Mouse (Mus musculus): ENCODE data around the gene S100a5. TPM values are rescaled to one million over a fixed set of nuclear protein-coding genes. Genes with fewer than 3 reads are reported as not detected.

S100a5 gene
- polyA plus RNA-seq, 1 experiment: not detected

DNA sequence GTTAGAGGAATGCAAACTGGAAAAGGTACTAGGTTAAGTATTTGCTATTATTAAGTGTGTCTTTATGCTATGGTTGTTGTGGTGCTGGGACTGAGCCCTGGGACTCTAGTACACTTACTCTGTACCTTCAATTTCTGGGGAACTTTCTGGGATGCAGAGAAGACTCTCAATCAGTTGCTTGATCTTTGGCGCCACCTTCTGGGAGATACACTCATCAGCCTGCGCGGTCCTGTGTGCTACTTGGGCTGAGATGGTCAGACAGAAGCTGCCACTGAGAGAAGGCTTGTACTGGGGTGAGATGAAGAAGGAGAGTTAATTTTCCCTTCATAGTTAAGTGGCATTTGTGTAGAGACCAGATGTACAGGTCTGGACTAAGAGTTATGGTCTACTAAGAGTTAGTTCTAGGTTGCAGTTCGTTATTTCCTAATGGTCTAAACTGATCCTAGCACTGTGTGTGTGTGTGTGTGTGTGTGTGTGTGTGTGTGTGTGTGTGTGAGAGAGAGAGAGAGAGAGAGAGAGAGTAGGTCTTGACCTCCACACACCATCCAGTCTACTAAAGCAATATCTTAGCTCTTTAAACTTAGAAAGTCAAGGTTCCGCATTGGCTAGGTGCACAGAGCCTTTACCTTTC lies 44.7 kb downstream of the S100a5 start:
- 35% methylated on average over 5 of the region's 5 CpGs for WGBS
- Histone ChIP-seq H3K4me1 (ENCODE audit: control insufficient read depth, insufficient read depth, low read length) (no peaks in the 10 kb centered on the region), H3K4me3 (replicated peaks; ENCODE audit: extremely low read depth, low read depth, low read length) (no peak overlapping the region)
- DNase-seq: peak; percentile 53
- TF ChIP-seq CTCF (IDR thresholded peaks at IDR 0.05; ENCODE audit: insufficient read depth, low read length): peak; percentile 82
- no peak for TF ChIP-seq POLR2A (IDR thresholded peaks at IDR 0.05; ENCODE audit: borderline replicate concordance, extremely low read depth, low read depth, low read length)

DNA sequence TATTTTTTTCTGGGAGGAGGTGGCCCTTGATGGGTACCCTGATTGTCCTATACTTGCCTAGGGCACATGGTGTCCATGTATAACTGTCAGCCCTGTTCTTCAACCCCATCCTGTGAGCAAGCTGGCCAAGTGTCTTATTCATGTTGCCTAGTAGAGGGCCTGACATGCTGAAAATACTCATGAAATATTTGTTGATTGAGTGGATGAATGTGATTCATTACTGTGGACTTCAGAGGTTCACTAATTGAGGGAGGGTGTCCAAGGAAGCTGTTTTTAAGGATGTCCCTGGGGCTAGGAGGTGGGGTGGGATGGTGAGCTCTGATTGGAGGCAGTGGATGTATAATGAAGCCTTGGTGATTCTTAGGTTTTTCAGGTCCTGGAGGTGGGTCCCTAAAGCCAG lies 45.4 kb downstream of the S100a5 start, which contains the start of gene S100a7a:
Gene S100a7a, plus strand, starts transcription at position 301 of the 400 bp plus-strand sequence.
- Histone ChIP-seq H3K4me3 (replicated peaks; ENCODE audit: extremely low read depth, low read depth, low read length) (no peak within 1 kb of the TSS), H3K4me1 (ENCODE audit: control insufficient read depth, insufficient read depth, low read length) (no peaks in the 10 kb centered on the region)
- no peak for DNase-seq
- TF ChIP-seq CTCF (IDR thresholded peaks at IDR 0.05; ENCODE audit: insufficient read depth, low read length) (no peak), POLR2A (IDR thresholded peaks at IDR 0.05; ENCODE audit: borderline replicate concordance, extremely low read depth, low read depth, low read length) (no peak)

DNA sequence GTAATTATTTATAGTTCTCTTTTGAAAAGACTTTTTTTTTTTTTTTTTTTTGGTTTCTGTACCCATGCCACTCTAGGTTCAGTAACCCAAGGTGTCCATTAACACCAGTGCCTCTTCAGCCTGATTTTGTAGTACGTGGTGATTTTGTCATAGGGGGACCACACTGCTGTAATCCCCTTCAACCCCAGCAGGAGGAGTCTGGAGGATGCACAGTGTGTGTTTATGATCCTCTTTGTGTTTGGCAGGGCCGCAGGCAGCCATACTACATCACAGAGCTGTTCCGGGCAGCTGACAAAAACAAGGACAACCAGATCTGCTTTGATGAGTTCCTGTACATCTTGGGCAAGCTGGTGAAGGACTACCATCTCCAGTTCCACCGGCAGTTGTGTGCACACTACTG lies 49.1 kb downstream of the S100a5 start:
- no peak for DNase-seq
- no peak overlapping the region for H3K4me3 ChIP-seq (replicated peaks; ENCODE audit: extremely low read depth, low read depth, low read length)
- TF ChIP-seq POLR2A (IDR thresholded peaks at IDR 0.05; ENCODE audit: borderline replicate concordance, extremely low read depth, low read depth, low read length) (no peak), CTCF (IDR thresholded peaks at IDR 0.05; ENCODE audit: insufficient read depth, low read length) (no peak)
- 66% methylated on average over 4 of the region's 4 CpGs for WGBS
- no peaks in the 10 kb centered on the region; the same call in 1 of the 2 replicates for H3K4me1 ChIP-seq (ENCODE audit: control insufficient read depth, insufficient read depth, low read length)

DNA sequence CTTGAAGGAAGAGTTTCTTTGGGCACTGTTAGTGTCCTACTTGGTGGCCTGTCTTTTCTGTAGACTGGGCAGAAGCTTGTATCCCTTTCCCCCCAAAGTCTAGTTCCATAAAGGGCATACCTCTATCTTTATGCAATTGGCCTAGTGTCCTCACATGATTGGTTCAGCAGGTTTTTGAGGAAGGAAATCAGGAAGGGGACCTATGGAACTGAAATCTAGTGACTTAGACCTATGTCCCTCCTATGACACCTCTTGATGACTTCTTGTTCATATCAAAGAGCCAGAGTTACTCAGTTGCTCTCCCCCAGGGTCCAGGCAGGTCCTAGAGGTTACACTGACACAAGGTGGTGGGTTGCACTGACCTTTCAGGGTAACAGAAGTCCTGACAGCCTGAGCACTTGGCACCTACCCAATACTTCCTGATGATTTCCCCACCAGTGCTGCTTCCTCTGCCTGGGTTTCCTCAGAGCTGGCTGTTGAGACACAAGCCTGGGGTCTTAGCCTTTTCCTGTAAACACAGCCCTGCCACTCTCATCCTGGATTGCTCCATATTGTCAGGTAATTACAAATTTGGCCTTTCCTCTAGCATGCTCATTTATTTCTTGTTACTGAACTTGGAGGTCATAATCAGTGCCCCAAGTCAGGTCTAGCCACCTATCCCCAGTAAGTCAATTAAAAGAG lies 51.2 kb downstream of the S100a5 start:
- no peak overlapping the region for H3K4me3 ChIP-seq (replicated peaks; ENCODE audit: extremely low read depth, low read depth, low read length)
- TF ChIP-seq CTCF (IDR thresholded peaks at IDR 0.05; ENCODE audit: insufficient read depth, low read length) (no peak), POLR2A (IDR thresholded peaks at IDR 0.05; ENCODE audit: borderline replicate concordance, extremely low read depth, low read depth, low read length) (no peak)
- H3K4me1 ChIP-seq (ENCODE audit: control insufficient read depth, insufficient read depth, low read length): no peaks in the 10 kb centered on the region; the same call in 1 of the 2 replicates
- no peak for DNase-seq

Other genes starting within 250 kb of the S100a5 start
- gene Slc27a3, start 218.6 kb upstream of the S100a5 start, polyA plus RNA-seq (2012; rRNA removed): 26.3 and 27.5 TPM in 2 replicates
- gene Ints3, start 174.9 kb upstream of the S100a5 start, polyA plus RNA-seq (2012; rRNA removed): 24.6 and 28.4 TPM in 2 replicates
- 162 and 199 TPM in 2 replicates for gene Npr1, start 142.7 kb upstream of the S100a5 start, polyA plus RNA-seq (2012; rRNA removed)
- gene Ilf2, start 132.4 kb upstream of the S100a5 start, polyA plus RNA-seq (2012; rRNA removed): 13.2 and 22.3 TPM in 2 replicates
- gene Snapin, start 117.5 kb upstream of the S100a5 start, polyA plus RNA-seq (2012; rRNA removed): 29.0 and 47.3 TPM in 2 replicates
- gene Chtop, start 99.0 kb upstream of the S100a5 start, polyA plus RNA-seq (2012; rRNA removed): 38.6 and 48.4 TPM in 2 replicates
- 149 and 169 TPM in 2 replicates for gene S100a1, start 94.1 kb upstream of the S100a5 start, polyA plus RNA-seq (2012; rRNA removed)
- gene S100a13, start 94.1 kb upstream of the S100a5 start, polyA plus RNA-seq (2012; rRNA removed): 81.0 and 103 TPM in 2 replicates
- 1.7 and 32.5 TPM in 2 replicates for gene S100a14, start 81.7 kb upstream of the S100a5 start, polyA plus RNA-seq (2012; rRNA removed)
- gene S100a16, start 71.3 kb upstream of the S100a5 start, polyA plus RNA-seq (2012; rRNA removed): 180 and 274 TPM in 2 replicates
- 1.0 and 2.3 TPM in 2 replicates for gene S100a3, start 47.9 kb upstream of the S100a5 start, polyA plus RNA-seq (2012; rRNA removed)
- not detected in 2 replicates for gene S100a2, start 18.3 kb upstream of the S100a5 start, polyA plus RNA-seq (2012; rRNA removed)
- gene Gm42674, start 6.6 kb upstream of the S100a5 start, polyA plus RNA-seq (2012; rRNA removed): not detected in 2 replicates
- gene S100a4, start 4.8 kb upstream of the S100a5 start, polyA plus RNA-seq (2012; rRNA removed): 28.9 and 51.0 TPM in 2 replicates
- 439 and 454 TPM in 2 replicates for gene S100a6, start 4.4 kb downstream of the S100a5 start, polyA plus RNA-seq (2012; rRNA removed)
- gene S100a7a, start 45.5 kb downstream of the S100a5 start, polyA plus RNA-seq (2012; rRNA removed): 0.51 and 5.6 TPM in 2 replicates
- 5.6 and 15.3 TPM in 2 replicates for gene S100a8, start 60.5 kb downstream of the S100a5 start, polyA plus RNA-seq (2012; rRNA removed)
- 7.6 and 29.9 TPM in 2 replicates for gene S100a9, start 87.2 kb downstream of the S100a5 start, polyA plus RNA-seq (2012; rRNA removed)
- 3.0 TPM in 1 of 2 replicates, not detected in the other for gene Pglyrp4, start 118.4 kb downstream of the S100a5 start, polyA plus RNA-seq (2012; rRNA removed)
- not detected in 2 replicates for gene Gm5849, start 169.4 kb downstream of the S100a5 start, polyA plus RNA-seq (2012; rRNA removed)